ENCODE assay signal across 23 mouse cellular contexts in genomic region chr13:20349754-20350153, GRCm38 (mm10).
"Had no signal": no experiment of that assay in that cellular context is flagged by ENCODE, and none has a peak within 500 bp of the region (broad histone marks: within the 10 kb centered on the region; RNA-seq: fewer than 3 reads in every experiment).

No protein-coding gene starts in this region.

- H3K4me3 ChIP-seq: kidney, embryonic 15.5 days; left cerebral cortex, adult 2 months; liver, embryonic 13.5 days; megakaryocyte, embryonic 14.5 days; midbrain, embryonic 10.5 days; midbrain, embryonic 13.5 days; neural tube, embryonic 12.5 days; neural tube, embryonic 15.5 days had no signal

- DNase-seq: kidney, adult 2 months; kidney, postnatal 10 days; kidney, postnatal 36 days; layer of hippocampus, postnatal 36 days; liver, embryonic 13.5 days; lung, embryonic 14.5 days; lung, postnatal 10 days; right cerebral cortex, adult 18-20 months; right cerebral cortex, postnatal 14 days; right cerebral cortex, postnatal 4 days; spleen, adult 18-20 months; thymus, adult 2 months; thymus, postnatal 14 days; thymus, postnatal 4 days had no signal

- H3K36me3 ChIP-seq: kidney, embryonic 15.5 days; liver, embryonic 13.5 days; midbrain, embryonic 10.5 days; midbrain, embryonic 13.5 days; neural tube, embryonic 12.5 days; neural tube, embryonic 15.5 days had no signal

- H3K27ac ChIP-seq: kidney, embryonic 15.5 days; left cerebral cortex, adult 2 months; liver, embryonic 13.5 days; macrophage; midbrain, embryonic 10.5 days; midbrain, embryonic 13.5 days; neural tube, embryonic 12.5 days; neural tube, embryonic 15.5 days had no signal

- H3K27me3 ChIP-seq: kidney, embryonic 15.5 days; liver, embryonic 13.5 days; megakaryocyte, embryonic 14.5 days; midbrain, embryonic 13.5 days; neural tube, embryonic 12.5 days; neural tube, embryonic 15.5 days had no signal

- H3K4me2 ChIP-seq: kidney, embryonic 15.5 days; liver, embryonic 13.5 days; lung, embryonic 14.5 days; midbrain, embryonic 13.5 days; neural tube, embryonic 12.5 days; neural tube, embryonic 15.5 days had no signal

- ATAC-seq: intestine, postnatal 0 days; midbrain, embryonic 13.5 days had no signal

- H3K9me3 ChIP-seq: kidney, embryonic 15.5 days; liver, embryonic 13.5 days; megakaryocyte, embryonic 14.5 days; midbrain, embryonic 10.5 days; midbrain, embryonic 13.5 days; neural tube, embryonic 12.5 days; neural tube, embryonic 15.5 days had no signal

- H3K9ac ChIP-seq: kidney, embryonic 15.5 days; liver, embryonic 13.5 days; lung, embryonic 14.5 days; midbrain, embryonic 13.5 days; neural tube, embryonic 12.5 days; neural tube, embryonic 15.5 days had no signal

- H3K4me1 ChIP-seq: kidney, embryonic 15.5 days; liver, embryonic 13.5 days; megakaryocyte, embryonic 14.5 days; neural tube, embryonic 12.5 days had no signal
